Comparison of ENCODE assay signal across 24 mouse cellular contexts in genomic region chr1:178850569-178850968, GRCm38 (mm10).
"Had no signal": no experiment of that assay in that cellular context is flagged by ENCODE, and none has a peak within 500 bp of the region (broad histone marks: within the 10 kb centered on the region; RNA-seq: fewer than 3 reads in every experiment).

No protein-coding gene starts in this region.

- H3K9me3 ChIP-seq: limb, embryonic 12.5 days; limb, embryonic 15.5 days; liver, embryonic 12.5 days; liver, embryonic 15.5 days; lung, embryonic 15.5 days; megakaryocyte, embryonic 14.5 days; midbrain, embryonic 10.5 days; midbrain, embryonic 13.5 days; neural tube, embryonic 12.5 days; neural tube, embryonic 15.5 days; stomach, embryonic 15.5 days had no signal

- DNase-seq: kidney, adult 9 months; kidney, postnatal 14 days; kidney, postnatal 4 days; layer of hippocampus, postnatal 36 days; left cerebral cortex, postnatal 4 days; lung, adult 18-20 months; lung, postnatal 10 days; lung, postnatal 36 days; right cerebral cortex, adult 18-20 months; right cerebral cortex, postnatal 25 days; spleen, adult 18-20 months; thymus, adult 18-20 months; thymus, postnatal 4 days had no signal

- ATAC-seq: liver, embryonic 12.5 days; midbrain, embryonic 13.5 days had no signal

- H3K4me2 ChIP-seq: limb, embryonic 12.5 days; limb, embryonic 15.5 days; liver, embryonic 12.5 days; liver, embryonic 15.5 days; lung, embryonic 15.5 days; midbrain, embryonic 13.5 days; neural tube, embryonic 12.5 days; neural tube, embryonic 15.5 days; stomach, embryonic 15.5 days had no signal

- H3K4me1 ChIP-seq: liver, embryonic 12.5 days; liver, embryonic 15.5 days; lung, embryonic 15.5 days; megakaryocyte, embryonic 14.5 days; stomach, embryonic 15.5 days had no signal

- H3K36me3 ChIP-seq: limb, embryonic 12.5 days; limb, embryonic 15.5 days; liver, embryonic 12.5 days; liver, embryonic 15.5 days; lung, embryonic 15.5 days; midbrain, embryonic 10.5 days; midbrain, embryonic 13.5 days; neural tube, embryonic 12.5 days; neural tube, embryonic 15.5 days; stomach, embryonic 15.5 days had no signal

- H3K4me3 ChIP-seq: limb, embryonic 12.5 days; limb, embryonic 15.5 days; liver, embryonic 12.5 days; liver, embryonic 15.5 days; lung, embryonic 15.5 days; megakaryocyte, embryonic 14.5 days; midbrain, embryonic 10.5 days; midbrain, embryonic 13.5 days; neural tube, embryonic 12.5 days; neural tube, embryonic 15.5 days; stomach, embryonic 15.5 days had no signal

- H3K9ac ChIP-seq: limb, embryonic 12.5 days; limb, embryonic 15.5 days; liver, embryonic 12.5 days; liver, embryonic 15.5 days; lung, embryonic 15.5 days; midbrain, embryonic 13.5 days; neural tube, embryonic 12.5 days; neural tube, embryonic 15.5 days; stomach, embryonic 15.5 days had no signal

- H3K27me3 ChIP-seq: limb, embryonic 12.5 days; limb, embryonic 15.5 days; liver, embryonic 12.5 days; liver, embryonic 15.5 days; lung, embryonic 15.5 days; megakaryocyte, embryonic 14.5 days; midbrain, embryonic 13.5 days; neural tube, embryonic 12.5 days; neural tube, embryonic 15.5 days; stomach, embryonic 15.5 days had no signal

- H3K27ac ChIP-seq: limb, embryonic 12.5 days; limb, embryonic 15.5 days; liver, embryonic 12.5 days; liver, embryonic 15.5 days; lung, embryonic 15.5 days; midbrain, embryonic 10.5 days; midbrain, embryonic 13.5 days; neural tube, embryonic 12.5 days; neural tube, embryonic 15.5 days; stomach, embryonic 15.5 days had no signal
